Mouse (Mus musculus): ENCODE measurements around the gene Cort. TPM values are rescaled to one million over a fixed set of nuclear protein-coding genes. Genes with fewer than 3 reads are reported as not detected.

Gene Cort
- polyA plus RNA-seq, 1 experiment from 2014 or later: 0.23 TPM

DNA sequence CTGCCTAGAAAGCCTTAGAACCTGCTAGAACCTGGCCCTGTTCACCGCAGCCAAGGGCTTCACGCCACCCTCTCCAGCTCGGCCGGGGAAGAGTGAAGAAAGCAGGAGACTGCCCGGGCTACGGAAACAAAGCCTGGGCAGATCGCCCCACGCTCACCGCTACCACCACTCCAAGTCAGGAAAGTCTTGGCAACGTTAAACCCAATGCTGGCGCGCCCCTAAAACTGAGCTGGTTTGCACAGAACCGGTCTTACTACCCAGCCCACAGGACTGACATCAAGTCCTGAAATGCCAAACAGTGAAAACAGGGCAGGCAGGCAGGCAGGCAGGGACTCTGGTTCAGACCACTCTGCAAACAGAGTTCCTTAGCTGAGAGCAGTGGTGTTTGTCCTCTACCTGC is 51.5 kb downstream of the Cort start:
- no peaks in the 10 kb centered on the region for H3K9me3 ChIP-seq (replicated peaks)
- H3K4me3 ChIP-seq: no peak overlapping the region
- no peaks in the 10 kb centered on the region for H3K27me3 ChIP-seq (ENCODE audit: low read depth, poor library complexity, severe bottlenecking)
- peaks cover 44% of the 10 kb centered on the region for H3K36me3 ChIP-seq
- no peak overlapping the region for H3K27ac ChIP-seq
- peaks cover 26% of the 10 kb centered on the region for H3K4me1 ChIP-seq
- 96% methylated on average over 13 of the region's 13 CpGs for WGBS
- DNase-seq (ENCODE audit: low spot score): no peak

Other genes with a start within 250 kb of the Cort start
- 65.0 and 66.1 TPM in 2 replicates for gene Pex14, start 26.9 kb downstream of the Cort start, polyA plus RNA-seq (2016; fragmentation: Nextera tagmentation; extraction: Ambion mirVana)
- 30.6 and 33.8 TPM in 2 replicates for gene Dffa, start 22.6 kb downstream of the Cort start, polyA plus RNA-seq (2016; fragmentation: Nextera tagmentation; extraction: Ambion mirVana)
- gene Cenps, start 10.9 kb upstream of the Cort start, polyA plus RNA-seq (2016; fragmentation: Nextera tagmentation; extraction: Ambion mirVana): 56.2 and 59.6 TPM in 2 replicates
- gene Pgd, start 40.0 kb upstream of the Cort start, polyA plus RNA-seq (2016; fragmentation: Nextera tagmentation; extraction: Ambion mirVana): 159 and 173 TPM in 2 replicates
- gene Kif1b, start 180.9 kb upstream of the Cort start, polyA plus RNA-seq (2016; fragmentation: Nextera tagmentation; extraction: Ambion mirVana): 31.4 and 38.2 TPM in 2 replicates